Mouse (Mus musculus) heart, postnatal 14 days (tissue): ENCODE data around the gene Ksr1. TPM values are rescaled to one million over a fixed set of nuclear protein-coding genes. Genes with fewer than 3 reads are reported as not detected.
"Not testable (repeated sequence)": the region's sequence is repeated elsewhere in the genome, so short reads cannot be mapped to it uniquely, and the experiment has no call there.

Experiments
- DNase-seq, 2 experiments: peaks; one replicate each; pipeline ENCODE4 v3.0.0; 2021 to 2022
- intact Hi-C: fragments of 180-260 bp; cut with DNase I; formaldehyde crosslinking; loops from one replicate; pipeline ENCODE4 v1.15.1; 2025
- total RNA-seq, 2 experiments: library from RNA; stranded (reverse); gene quantifications; 2 replicates each; pipeline ENCODE4 v1.2.3; 2021

The Ksr1 gene
- total RNA-seq, 2 experiments from 2014 or later = 10.2 to 10.7 TPM

GRCm38 (mm10) chr11:79001871-79002270, 144.3 kb downstream of the Ksr1 start:
- no peak for DNase-seq

GRCm38 (mm10) chr11:78999118-78999517, 147.1 kb downstream of the Ksr1 start:
- intact Hi-C loops = no loop called here
- no peak for DNase-seq

More at GRCm38 (mm10) chr11:79001871-79002270, 144.3 kb downstream of the Ksr1 start:
- intact Hi-C loops = no loop called here

- intact Hi-C loops, DNase-seq: not testable (repeated sequence)
Measured at GRCm38 (mm10) chr11:78990875-78991543, 155.2 kb downstream of the Ksr1 start.

GRCm38 (mm10) chr11:78990096-78990495, 156.1 kb downstream of the Ksr1 start:
- no peak for DNase-seq
- intact Hi-C loops = no loop called here

GRCm38 (mm10) chr11:78989206-78989605, 157.0 kb downstream of the Ksr1 start:
- intact Hi-C loops, DNase-seq: not testable (repeated sequence)

- intact Hi-C loops = no loop called here
- no peak for DNase-seq
Measured at GRCm38 (mm10) chr11:78986311-78987002, 159.8 kb downstream of the Ksr1 start.

GRCm38 (mm10) chr11:78985505-78985904, 160.7 kb downstream of the Ksr1 start:
- no peak for DNase-seq
- intact Hi-C loops = loop anchor here (2.0 kb wide), 1 partner anchor 29 kb away; no protein-coding TSS in a partner anchor

- intact Hi-C loops = loop anchor here (2.0 kb wide), 1 partner anchor 30 kb away; no protein-coding TSS in a partner anchor
Measured at GRCm38 (mm10) chr11:78984483-78985177, 161.6 kb downstream of the Ksr1 start, which contains the start of gene Lgals9. Gene Lgals9, minus strand, starts transcription at chr11:78984946.

GRCm38 (mm10) chr11:78983539-78983938, 162.7 kb downstream of the Ksr1 start:
- no peak for DNase-seq
- intact Hi-C loops = no loop called here

More at GRCm38 (mm10) chr11:78984483-78985177, 161.6 kb downstream of the Ksr1 start, which contains the start of gene Lgals9:
- peak; percentile 72 to 79 for DNase-seq

GRCm38 (mm10) chr11:78982513-78983291, 163.5 kb downstream of the Ksr1 start:
- DNase-seq = no peak
- intact Hi-C loops = no loop called here

GRCm38 (mm10) chr11:78982042-78982441, 164.2 kb downstream of the Ksr1 start:
- no peak for DNase-seq
- intact Hi-C loops = no loop called here

- intact Hi-C loops = no loop called here
- no peak for DNase-seq
Measured at GRCm38 (mm10) chr11:78980083-78980634, 166.0 kb downstream of the Ksr1 start.

- no peak for DNase-seq
- intact Hi-C loops = no loop called here
Measured at GRCm38 (mm10) chr11:78978176-78979019, 167.8 kb downstream of the Ksr1 start.

- no peak for DNase-seq
- intact Hi-C loops = no loop called here
Measured at GRCm38 (mm10) chr11:78976731-78977510, 169.3 kb downstream of the Ksr1 start.

GRCm38 (mm10) chr11:78973381-78974150, 172.6 kb downstream of the Ksr1 start:
- intact Hi-C loops = no loop called here
- peak; percentile 66 to 72 for DNase-seq

GRCm38 (mm10) chr11:78972811-78973351, 173.3 kb downstream of the Ksr1 start:
- no peak for DNase-seq
- intact Hi-C loops = no loop called here

GRCm38 (mm10) chr11:78972328-78972727, 173.9 kb downstream of the Ksr1 start:
- DNase-seq = no peak
- intact Hi-C loops = no loop called here
